11 mouse cellular contexts compared by ENCODE assay signal in genomic region chr4:110019145-110019544, GRCm38 (mm10). TPM values are rescaled to one million over a fixed set of nuclear protein-coding genes. Genes with fewer than 3 reads are reported as not detected.
DNase-seq lines count a peak whose midpoint lies in the region; ATAC-seq and TF ChIP-seq lines count a peak whose summit lies in the region.
"Had no signal": no experiment of that assay in that cellular context is flagged by ENCODE, and none has a peak within 500 bp of the region (broad histone marks: within the 10 kb centered on the region; RNA-seq: fewer than 3 reads in every experiment).

No protein-coding gene starts in this region.

- 62% methylated on average over 9 of the region's 9 CpGs for WGBS in intestine, postnatal 0 days
- WGBS in intestine, embryonic 15.5 days, result 54% methylated on average over 9 of the region's 9 CpGs
- WGBS in thymus, adult 2 months, result 83% methylated on average over 9 of the region's 9 CpGs
- WGBS in stomach, postnatal 0 days, result 52% methylated on average over 9 of the region's 9 CpGs

- no peak for ATAC-seq in intestine, postnatal 0 days
- ATAC-seq in intestine, embryonic 15.5 days, result no peak
- no peak for ATAC-seq in stomach, postnatal 0 days (ENCODE audit: low FRiP score, low TSS enrichment)

- no peaks in the 10 kb centered on the region for H3K9me3 ChIP-seq in intestine, postnatal 0 days (ENCODE audit: control insufficient read depth)
- no peaks in the 10 kb centered on the region for H3K9me3 ChIP-seq in intestine, embryonic 15.5 days
- H3K9me3 ChIP-seq in stomach, postnatal 0 days (ENCODE audit: control insufficient read depth, low read length), result no peaks in the 10 kb centered on the region

- H3K4me1 ChIP-seq in intestine, postnatal 0 days (replicated peaks; ENCODE audit: control insufficient read depth, insufficient read depth, low read length), result no peaks in the 10 kb centered on the region
- no peaks in the 10 kb centered on the region for H3K4me1 ChIP-seq in intestine, embryonic 15.5 days (replicated peaks)
- no peaks in the 10 kb centered on the region for H3K4me1 ChIP-seq in thymus, adult 2 months (replicated peaks; ENCODE audit: control insufficient read depth, insufficient read depth, low read length)
- peaks cover 3% of the 10 kb centered on the region; the same call in 1 of the 2 replicates for H3K4me1 ChIP-seq in bone marrow macrophage, adult 2 months (ENCODE audit: control insufficient read depth, insufficient read depth, low read length)
- no peaks in the 10 kb centered on the region for H3K4me1 ChIP-seq in stomach, postnatal 0 days (replicated peaks; ENCODE audit: control insufficient read depth, insufficient read depth)

- H3K27me3 ChIP-seq in intestine, postnatal 0 days (replicated peaks; ENCODE audit: control insufficient read depth, insufficient read depth, low read length), result 0 out of 2 replicates have a peak, but pooled peaks cover 17% of the 10 kb centered on the region
- H3K27me3 ChIP-seq in intestine, embryonic 15.5 days (replicated peaks), result no peaks in the 10 kb centered on the region
- no peaks in the 10 kb centered on the region for H3K27me3 ChIP-seq in thymus, adult 2 months (ENCODE audit: control insufficient read depth, insufficient read depth, low read length)
- no peaks in the 10 kb centered on the region for H3K27me3 ChIP-seq in stomach, postnatal 0 days (ENCODE audit: control insufficient read depth, insufficient read depth, low read length)

- peak; percentile 62 for TF ChIP-seq CTCF in intestine, postnatal 0 days (IDR thresholded peaks at IDR 0.05; ENCODE audit: low read depth)
- TF ChIP-seq CTCF in thymus, adult 2 months (IDR thresholded peaks at IDR 0.05; ENCODE audit: borderline replicate concordance, control insufficient read depth, extremely low read depth, insufficient read depth, low read length, poor library complexity), result peak; percentile 47; the same call in 1 of the 2 replicates
- TF ChIP-seq CTCF in bone marrow macrophage, adult 2 months (IDR thresholded peaks at IDR 0.05; ENCODE audit: low read depth, low read length), result peak; percentile 62
- TF ChIP-seq CTCF in stomach, postnatal 0 days (IDR thresholded peaks at IDR 0.05; ENCODE audit: low read depth), result peak; percentile 59

- no peak for TF ChIP-seq POLR2A in thymus, adult 2 months (IDR thresholded peaks at IDR 0.05; ENCODE audit: control insufficient read depth, extremely low read depth, insufficient read depth, low read length, poor library complexity)
- TF ChIP-seq POLR2A in bone marrow macrophage, adult 2 months (IDR thresholded peaks at IDR 0.05; ENCODE audit: borderline replicate concordance, low read depth, low read length), result no peak

- no peak for DNase-seq in thymus, adult 2 months
- no peak for DNase-seq in thymus, adult 18-20 months
- DNase-seq in stomach, postnatal 0 days (ENCODE audit: low spot score), result no peak
- no peak for DNase-seq in cerebellum, adult 18-20 months
- DNase-seq in urinary bladder, postnatal 36 days (ENCODE audit: low spot score in 2 of 2), result no peak
- DNase-seq: heart, postnatal 4 days; lung, postnatal 14 days had no signal

- no peak overlapping the region for H3K27ac ChIP-seq in intestine, postnatal 0 days (ENCODE audit: low read depth, low read length)
- H3K27ac ChIP-seq in intestine, embryonic 15.5 days, result no peak overlapping the region
- no peak overlapping the region for H3K27ac ChIP-seq in thymus, adult 2 months (ENCODE audit: control insufficient read depth, insufficient read depth, low read length)
- no peak overlapping the region for H3K27ac ChIP-seq in bone marrow macrophage, adult 2 months (ENCODE audit: insufficient read depth, low read depth, low read length)
- H3K27ac ChIP-seq in stomach, postnatal 0 days (replicated peaks), result no peak overlapping the region

- TF ChIP-seq EP300 in stomach, postnatal 0 days (optimal IDR thresholded peaks at IDR 0.05), result no peak

- no peak overlapping the region for H3K9ac ChIP-seq in intestine, postnatal 0 days (ENCODE audit: low read depth, low read length)
- H3K9ac ChIP-seq in intestine, embryonic 15.5 days, result no peak overlapping the region
- H3K9ac ChIP-seq in stomach, postnatal 0 days (ENCODE audit: low read length), result no peak overlapping the region

- no peak overlapping the region for H3K4me2 ChIP-seq in intestine, postnatal 0 days (replicated peaks; ENCODE audit: low read depth)
- no peak overlapping the region for H3K4me2 ChIP-seq in intestine, embryonic 15.5 days (replicated peaks)
- H3K4me2 ChIP-seq in stomach, postnatal 0 days (replicated peaks; ENCODE audit: low read depth), result no peak overlapping the region

- no peaks in the 10 kb centered on the region for H3K36me3 ChIP-seq in intestine, postnatal 0 days (ENCODE audit: control insufficient read depth, insufficient read depth)
- H3K36me3 ChIP-seq in intestine, embryonic 15.5 days, result no peaks in the 10 kb centered on the region
- no peaks in the 10 kb centered on the region for H3K36me3 ChIP-seq in thymus, adult 2 months (ENCODE audit: control insufficient read depth, insufficient read depth, low read length)
- H3K36me3 ChIP-seq in stomach, postnatal 0 days (ENCODE audit: control insufficient read depth, insufficient read depth, low read length), result no peaks in the 10 kb centered on the region

- no peak overlapping the region for H3K4me3 ChIP-seq in intestine, postnatal 0 days (ENCODE audit: low read depth, low read length)
- no peak overlapping the region for H3K4me3 ChIP-seq in intestine, embryonic 15.5 days (replicated peaks)
- no peak overlapping the region for H3K4me3 ChIP-seq in thymus, adult 2 months (ENCODE audit: control insufficient read depth, insufficient read depth, low read length)
- H3K4me3 ChIP-seq in bone marrow macrophage, adult 2 months (ENCODE audit: insufficient read depth, low read length), result no peak overlapping the region
- H3K4me3 ChIP-seq in stomach, postnatal 0 days (ENCODE audit: low read depth, low read length), result no peak overlapping the region

RNA-seq across cellular contexts. Expression of gene Dmrta2, which starts 41.3 kb away (rescaled TPM):
- not detected in 2 replicates for polyA plus RNA-seq in intestine, postnatal 0 days (2015; fragmentation: Nextera tagmentation; extraction: Ambion mirVana)
- polyA plus RNA-seq in intestine, embryonic 15.5 days (2015; fragmentation: Nextera tagmentation; extraction: Ambion mirVana), result 0.05 TPM in 2 replicates
- 0.67 and 0.74 TPM in 2 replicates for polyA plus RNA-seq in thymus, adult 2 months (2012; rRNA removed)
- 0.19 TPM in 1 of 2 replicates, not detected in the other for polyA plus RNA-seq in bone marrow macrophage, adult 2 months (2012; ENCODE audit: insufficient read depth, insufficient read length, missing spikeins)
- polyA plus RNA-seq in stomach, postnatal 0 days (2015; fragmentation: Nextera tagmentation; extraction: Ambion mirVana), result 0.05 TPM in 1 of 2 replicates, not detected in the other
- polyA plus RNA-seq: thymus, postnatal 0 days had no signal
